Mouse (Mus musculus) left cerebral cortex, postnatal 4 days (tissue): ENCODE measurements around the gene Igf1r. TPM values are rescaled to one million over a fixed set of nuclear protein-coding genes. Genes with fewer than 3 reads are reported as not detected.
"Not testable (repeated sequence)": the region's sequence is repeated elsewhere in the genome, so short reads cannot be mapped to it uniquely, and the experiment has no call there.

Experiments
- DNase-seq: peaks from one replicate; pipeline ENCODE4 v3.0.0-alpha.2; 2022
- intact Hi-C: fragments of 180-260 bp; cut with DNase I; formaldehyde crosslinking; loops from one replicate; pipeline ENCODE4 v1.15.1; 2025
- total RNA-seq, 2 experiments: library from RNA; stranded (reverse); gene quantifications; 2 replicates each; pipeline ENCODE4 v1.2.3; 2021

Gene Igf1r
- total RNA-seq, 2 experiments from 2014 or later, result 64.2 to 70.0 TPM

DNA sequence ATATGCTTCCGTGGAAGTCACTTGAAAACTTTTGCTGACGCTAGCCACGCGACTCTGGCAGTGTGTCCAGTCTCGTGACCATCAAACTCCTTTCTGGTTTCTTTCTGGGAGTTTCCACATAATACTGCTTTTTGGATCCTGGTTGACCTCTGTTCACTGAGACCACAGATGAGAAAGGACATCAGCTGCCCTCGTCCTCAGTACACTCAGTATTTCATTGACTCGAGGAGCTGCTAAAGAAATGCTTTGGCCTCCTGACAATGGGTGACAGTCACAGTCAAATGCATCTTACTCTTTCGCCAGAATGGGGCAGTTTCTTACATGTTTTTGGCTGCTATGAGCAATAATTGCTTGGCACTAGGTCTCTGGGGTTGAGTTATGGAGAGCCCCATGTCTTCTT is 293.6 kb downstream of the Igf1r start:
- DNase-seq, result no peak
- intact Hi-C loops, result loop anchor here (10.0 kb wide), 1 partner anchor 99 kb away; no protein-coding TSS in a partner anchor

DNA sequence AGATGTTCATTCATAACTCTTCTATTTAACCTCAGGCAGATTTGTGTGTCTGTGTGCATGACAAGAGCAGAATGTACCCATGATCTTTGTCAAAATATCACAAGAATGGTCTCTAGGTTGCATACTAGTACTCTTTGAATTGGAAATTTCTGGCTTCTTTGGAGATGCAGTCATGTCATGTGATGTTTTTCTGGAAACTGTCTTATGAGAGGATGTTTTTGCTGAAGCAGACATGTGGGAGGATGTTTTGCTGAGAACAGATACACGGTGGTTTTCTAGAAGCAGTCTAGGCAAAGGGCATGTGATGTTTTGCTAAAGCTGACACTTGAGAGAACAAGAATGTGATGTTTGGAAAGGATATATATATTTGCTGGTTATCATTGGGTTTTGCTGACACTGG is 297.8 kb downstream of the Igf1r start:
- no peak for DNase-seq
- intact Hi-C loops, result no loop called here

DNA sequence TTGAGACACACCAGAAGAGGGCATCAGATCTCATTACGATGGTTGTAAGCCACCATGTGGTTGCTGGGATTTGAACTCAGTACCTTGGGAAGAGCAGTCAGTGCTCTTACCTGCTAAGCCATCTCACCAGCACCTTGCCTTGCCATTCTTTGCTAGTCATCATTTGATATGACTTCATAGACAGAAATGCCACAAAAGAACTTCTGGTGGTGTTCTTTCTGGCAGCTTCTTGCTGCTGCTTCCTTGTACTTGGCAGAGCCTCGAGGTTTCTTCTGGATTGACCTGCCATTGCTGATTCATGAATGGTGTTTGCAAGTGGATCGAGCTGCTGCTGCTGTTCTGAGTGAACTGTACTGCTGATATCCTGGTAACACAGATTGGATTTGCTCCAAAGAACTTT is 298.3 kb downstream of the Igf1r start:
- DNase-seq, result no peak
- intact Hi-C loops, result no loop called here

DNA sequence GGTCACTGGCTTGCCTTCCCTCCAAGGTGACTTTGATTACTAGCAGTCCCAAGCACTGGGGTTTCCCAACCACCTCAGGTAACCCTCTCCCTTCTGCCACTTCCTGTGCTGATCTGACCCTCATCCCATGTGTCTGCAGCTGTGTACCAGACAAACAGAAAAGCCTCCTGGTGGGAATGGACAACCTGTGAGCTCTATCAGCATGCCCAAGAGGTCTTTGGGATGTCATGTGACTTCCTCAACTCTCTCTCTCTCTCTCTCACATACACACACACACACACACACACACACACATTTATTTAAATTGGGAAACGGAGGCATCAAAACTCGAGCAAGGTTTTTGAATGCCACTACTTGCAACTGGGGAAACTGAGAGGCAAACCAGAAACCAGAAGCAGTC is 305.1 kb downstream of the Igf1r start:
- intact Hi-C loops, result no loop called here
- DNase-seq, result no peak

DNA sequence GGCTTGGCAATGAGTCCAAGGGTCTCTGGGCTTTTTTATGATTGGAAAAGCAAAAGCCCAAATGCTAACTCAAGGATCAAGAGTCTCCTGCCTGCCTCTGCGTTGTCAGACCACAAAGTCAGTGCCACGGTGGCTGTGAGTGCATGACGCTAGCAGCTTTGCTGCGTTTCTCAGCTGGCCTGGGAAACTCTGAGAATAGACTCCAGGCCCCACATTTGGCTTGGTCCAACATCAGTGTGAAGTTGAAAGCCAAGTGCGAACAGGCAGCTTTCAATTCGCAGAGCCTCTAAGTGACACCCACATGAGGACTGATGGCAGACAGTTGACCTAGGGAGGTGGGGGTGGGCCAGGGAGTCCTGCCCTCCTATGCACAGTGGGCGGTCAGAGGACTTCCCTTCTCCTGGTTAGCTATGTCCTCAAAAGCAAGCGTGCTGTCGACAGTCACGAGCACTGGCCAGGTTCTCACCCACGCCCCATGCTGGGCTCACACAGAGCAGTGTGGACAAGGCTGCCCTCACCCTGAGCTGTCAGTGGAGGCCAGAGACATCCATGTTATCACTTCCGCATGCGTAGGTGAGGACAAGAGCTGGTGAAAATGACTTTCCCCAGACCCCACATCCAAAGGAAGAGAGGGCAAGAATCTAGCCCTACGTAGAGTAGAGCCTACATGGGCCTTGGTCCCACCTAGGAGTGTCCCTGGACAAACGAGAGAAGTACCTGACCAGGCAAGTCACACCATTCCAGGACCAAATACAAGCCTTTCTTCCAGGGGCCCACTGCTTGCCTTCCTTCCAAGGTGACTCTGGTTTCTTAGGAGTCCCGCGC is 305.9 kb downstream of the Igf1r start:
- DNase-seq, result no peak
- intact Hi-C loops, result no loop called here

DNA sequence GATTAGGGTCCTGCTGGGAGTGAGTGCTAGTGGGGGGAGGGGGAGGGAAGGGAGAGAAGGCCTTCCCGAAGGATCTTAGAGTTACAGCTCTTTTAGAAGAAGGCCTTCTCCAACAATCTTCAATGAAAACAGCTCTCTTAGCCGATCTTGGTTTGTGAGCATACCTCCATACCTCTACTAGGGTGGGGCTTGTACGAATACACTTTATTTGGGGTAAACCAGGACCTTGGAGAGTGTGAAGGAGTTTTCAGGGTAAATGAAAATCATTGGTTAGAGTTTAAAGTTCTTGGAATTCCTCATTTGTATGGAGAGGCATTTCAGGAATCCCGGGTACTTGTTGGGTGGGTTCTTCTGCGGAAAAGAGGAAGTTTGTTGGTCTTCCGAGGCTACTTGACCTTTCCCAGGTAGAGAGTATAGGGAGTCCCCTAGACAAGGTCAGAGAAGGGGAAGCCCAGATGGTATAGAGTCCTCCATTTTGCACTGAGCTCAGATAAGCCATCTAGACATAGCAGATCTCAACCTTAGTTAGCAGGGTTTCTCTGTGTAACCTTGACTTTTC is 307.0 kb downstream of the Igf1r start:
- intact Hi-C loops, result no loop called here
- no peak for DNase-seq

DNA sequence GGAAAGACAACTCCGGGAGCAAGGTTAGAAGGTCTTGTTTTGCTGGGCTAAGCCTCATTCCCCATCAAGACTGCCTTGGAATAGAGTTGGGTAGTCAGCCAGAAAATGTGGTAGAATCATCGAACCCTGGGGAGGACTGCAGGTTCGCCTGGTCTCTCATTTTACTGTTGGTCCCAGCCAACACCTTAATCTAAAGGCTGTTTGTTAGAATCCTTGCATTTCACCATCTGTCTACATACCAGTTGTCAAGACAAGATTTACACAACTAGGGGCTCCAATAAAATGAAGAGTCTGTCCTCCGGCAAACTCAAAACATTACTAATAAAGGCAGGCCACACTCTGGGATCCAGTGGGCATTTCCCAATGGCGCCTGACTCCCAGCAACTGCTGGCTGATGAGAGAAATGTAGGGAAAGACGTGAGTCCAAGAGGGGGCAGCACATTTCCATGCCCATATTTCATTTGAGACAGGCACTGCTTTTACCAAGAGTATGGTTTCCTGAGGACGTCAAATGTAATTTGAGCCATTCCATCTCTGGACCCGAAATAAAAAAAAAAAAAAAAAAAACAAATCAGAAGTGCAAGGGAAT is 310.1 kb downstream of the Igf1r start:
- DNase-seq, result no peak
- intact Hi-C loops, result no loop called here

DNA sequence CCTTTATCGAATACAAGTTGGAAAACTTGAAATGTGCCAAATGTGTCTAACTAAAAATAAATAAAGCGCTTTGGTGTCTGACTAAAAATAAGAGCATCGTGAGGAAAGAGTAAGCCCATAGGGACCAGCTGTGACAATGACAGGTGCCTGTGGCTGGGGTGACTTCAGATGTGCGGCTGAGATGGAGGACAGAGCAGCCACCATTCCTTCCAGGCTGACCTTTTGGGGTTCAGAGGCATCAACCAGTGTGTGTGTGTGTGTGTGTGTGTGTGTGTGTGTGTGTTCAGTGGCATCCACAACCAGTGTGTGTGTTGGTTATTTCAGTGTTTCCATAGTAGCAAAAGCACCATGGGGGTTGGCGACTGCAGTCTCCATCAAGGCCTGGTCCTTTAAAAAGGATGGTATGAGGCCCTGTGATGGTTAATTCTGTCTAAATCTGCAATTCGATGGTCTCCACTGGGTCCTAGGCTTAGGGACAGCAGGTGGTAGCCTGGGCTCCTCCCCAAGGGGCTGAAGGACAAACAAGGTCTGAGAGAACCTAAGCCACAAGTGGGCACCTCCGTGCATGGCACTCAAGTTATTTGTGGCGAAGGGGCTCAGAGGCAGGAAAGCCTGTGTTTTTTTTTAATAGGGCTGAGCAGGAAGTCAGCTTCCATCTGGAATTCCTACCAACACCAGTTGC is 310.9 kb downstream of the Igf1r start:
- DNase-seq, result no peak

DNA sequence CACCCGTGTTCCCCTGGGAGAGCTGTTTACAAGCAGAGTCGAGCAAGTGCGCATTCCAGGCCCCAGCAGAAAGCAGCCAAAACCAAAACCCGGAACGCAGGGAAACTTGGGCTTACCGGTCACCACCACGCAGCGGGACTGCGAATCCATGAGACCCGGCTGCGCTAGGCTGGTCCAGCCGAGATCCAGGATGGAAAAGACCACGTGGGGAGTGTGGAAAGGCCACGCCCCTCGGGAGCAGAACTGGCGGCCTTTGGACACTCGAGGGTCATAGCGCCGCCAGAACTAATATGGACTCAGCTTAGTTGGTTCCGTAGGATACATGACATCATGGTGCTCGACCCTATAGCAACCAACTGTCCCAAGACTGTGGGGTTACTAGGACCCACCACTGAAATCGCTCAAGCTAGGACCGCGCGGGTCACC is 311.4 kb downstream of the Igf1r start, which contains the start of gene Pgpep1l:
Gene Pgpep1l (minus strand): TSS at position 206 of the 426 bp plus-strand sequence.
- DNase-seq, result peak; percentile 55
- intact Hi-C loops, result no loop called here

More for the DNA sequence above, 310.9 kb downstream of the Igf1r start:
- intact Hi-C loops, result no loop called here

DNA sequence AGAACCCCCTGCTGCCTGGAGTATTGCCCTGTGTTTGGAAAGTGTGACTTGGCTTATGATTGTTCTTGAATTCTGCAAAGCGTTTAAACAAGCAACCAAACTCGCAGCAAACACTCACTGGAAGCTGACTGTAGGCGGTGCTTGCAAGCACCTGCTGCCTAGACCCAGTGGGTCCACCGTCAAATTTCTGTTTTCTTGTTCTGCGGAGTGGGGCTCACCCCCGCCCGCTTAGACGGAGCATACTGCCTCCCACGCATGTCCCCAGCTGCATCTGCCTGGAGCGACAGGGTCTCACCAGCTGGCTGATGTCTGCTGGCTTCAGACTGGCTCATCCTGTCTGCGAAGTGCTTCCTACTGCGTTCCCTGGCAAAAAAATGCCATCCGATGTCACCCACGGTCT is 311.9 kb downstream of the Igf1r start:
- peak; percentile 84 for DNase-seq
- intact Hi-C loops, result no loop called here

DNA sequence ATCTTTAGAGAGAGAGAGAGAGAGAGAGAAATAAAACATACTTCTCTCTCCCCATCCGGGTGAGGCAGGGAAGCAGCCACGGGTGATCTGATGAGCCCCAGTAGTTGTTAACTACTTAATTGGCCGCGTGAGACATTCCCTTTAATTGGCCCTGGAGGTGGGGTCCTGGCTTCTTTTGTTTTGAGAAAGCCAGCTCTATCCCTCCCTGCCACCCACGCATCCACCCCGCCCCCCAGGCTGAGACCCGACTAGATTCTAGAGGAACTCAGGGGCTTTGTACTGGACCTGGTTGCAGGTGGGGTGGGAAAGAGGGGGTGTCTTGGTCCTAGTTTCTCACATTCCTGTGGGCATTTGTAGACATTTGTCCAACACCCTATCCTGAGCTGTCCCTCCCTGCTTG is 312.8 kb downstream of the Igf1r start:
- intact Hi-C loops, result no loop called here
- no peak for DNase-seq

DNA sequence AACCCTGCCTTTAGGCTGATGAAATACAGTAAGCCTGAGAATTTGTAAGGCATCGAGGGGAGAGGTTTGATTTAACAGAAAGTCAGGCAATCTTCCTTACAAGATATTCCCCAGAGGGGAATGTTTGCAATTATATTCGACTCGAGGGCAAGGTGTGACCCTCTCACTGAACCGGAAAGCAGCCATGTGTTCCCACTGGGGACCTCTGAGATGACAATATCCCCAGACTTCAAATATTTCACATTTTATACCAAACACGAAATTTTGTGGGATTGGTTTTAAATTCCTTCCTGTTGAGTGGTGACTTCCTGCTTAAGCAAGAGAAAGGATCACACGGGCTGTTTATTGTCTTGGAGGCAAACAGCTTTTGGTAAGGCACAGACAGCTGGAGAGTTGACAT is 314.1 kb downstream of the Igf1r start:
- intact Hi-C loops, result no loop called here
- no peak for DNase-seq

DNA sequence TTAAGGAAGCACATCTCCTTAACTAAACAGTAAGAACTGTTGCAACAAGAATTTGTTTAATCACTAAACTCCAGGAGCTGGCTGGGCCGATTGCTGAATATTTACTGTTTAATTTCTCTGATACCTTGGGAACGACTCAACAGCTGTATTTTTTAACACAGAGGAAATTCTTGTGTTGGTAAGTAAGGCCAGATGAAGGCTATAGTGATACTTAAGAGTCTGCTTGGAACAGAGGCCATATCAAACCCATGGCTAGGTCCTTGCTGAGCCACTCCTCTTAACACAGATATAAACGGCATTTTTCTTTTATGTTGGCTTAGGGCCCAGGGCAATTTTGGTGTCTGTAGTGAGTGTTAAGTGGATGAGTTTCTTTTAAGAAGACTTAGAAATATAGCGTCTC is 317.9 kb downstream of the Igf1r start:
- no peak for DNase-seq
- intact Hi-C loops, result no loop called here

DNA sequence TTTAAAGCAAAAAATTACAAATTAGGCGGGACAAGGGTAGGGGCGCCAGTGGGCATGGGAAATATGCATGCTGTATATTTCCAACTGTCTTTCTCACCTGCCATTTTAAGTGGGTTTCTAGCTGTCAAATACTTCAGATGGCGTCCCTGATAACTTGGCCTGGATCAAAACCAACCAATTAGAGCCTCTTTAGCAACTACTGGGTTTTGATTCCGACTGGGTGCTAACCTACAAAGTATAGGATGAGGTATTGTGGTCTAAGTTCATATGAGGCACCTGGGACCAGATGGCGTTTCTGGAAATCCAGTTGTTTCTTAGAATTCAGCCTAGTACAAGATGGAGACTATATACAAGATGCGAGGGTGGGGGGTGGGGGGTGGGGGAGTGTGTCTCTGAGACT is 319.2 kb downstream of the Igf1r start:
- intact Hi-C loops, result no loop called here
- no peak for DNase-seq

DNA sequence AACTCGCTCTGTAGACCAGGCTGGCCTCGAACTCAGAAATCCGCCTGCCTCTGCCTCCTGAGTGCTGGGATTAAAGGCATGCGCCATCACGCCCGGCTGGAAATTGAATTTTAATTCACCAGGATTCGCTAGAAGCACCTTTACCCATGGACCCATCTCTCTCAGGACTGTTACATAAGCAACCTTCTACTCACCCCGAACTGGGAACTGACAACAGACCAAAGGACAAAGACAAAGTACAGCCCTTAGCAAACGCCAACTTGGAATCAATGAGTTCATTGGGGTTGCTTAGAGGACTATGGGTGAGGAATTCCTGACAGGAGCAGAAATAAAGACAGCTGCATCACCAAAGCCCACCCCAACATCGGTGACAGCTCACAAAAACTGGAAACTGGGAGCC is 320.0 kb downstream of the Igf1r start:
- no peak for DNase-seq
- intact Hi-C loops, result no loop called here

DNA sequence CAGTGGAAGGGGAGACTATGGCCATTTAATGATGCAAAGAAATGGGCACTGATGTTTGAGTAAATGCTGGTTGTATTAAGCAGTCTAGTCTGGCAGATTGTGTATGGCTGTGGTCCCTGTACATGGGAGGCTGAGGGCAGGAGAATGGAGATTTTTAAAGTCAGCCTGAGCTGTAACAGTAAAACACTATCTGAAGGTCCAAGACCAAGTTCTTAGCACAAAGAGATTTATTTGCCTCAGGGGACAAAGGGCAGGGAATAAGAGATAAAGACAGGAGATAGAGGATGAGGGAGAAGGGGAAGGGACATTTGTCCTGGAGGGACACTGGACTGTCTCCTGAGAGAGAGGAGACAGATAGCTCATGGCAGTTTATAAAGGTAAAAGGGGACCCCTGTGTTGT is 320.9 kb downstream of the Igf1r start, which contains the start of gene Fam169b:
Gene Fam169b (plus strand): TSS at position 325 of the 400 bp plus-strand sequence.
- DNase-seq, result no peak
- intact Hi-C loops, result no loop called here

DNA sequence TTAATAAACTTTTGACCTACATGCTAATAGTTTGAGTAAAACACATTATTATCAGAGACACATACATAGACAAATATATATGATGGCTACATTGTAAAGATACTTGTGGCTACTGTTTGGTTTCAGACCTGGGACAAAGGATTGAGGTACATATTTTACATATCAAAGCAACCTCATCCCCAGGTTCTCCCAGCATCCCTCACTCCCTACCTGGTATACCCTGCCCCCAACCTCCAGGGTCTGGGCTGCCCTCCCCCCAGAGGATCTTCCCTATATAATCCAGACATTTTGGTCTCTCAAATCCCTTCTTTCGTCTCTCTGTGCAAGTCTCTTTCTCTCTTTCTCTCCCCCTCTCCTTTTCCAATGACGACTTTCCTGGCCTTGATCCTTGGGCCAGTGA is 321.6 kb downstream of the Igf1r start:
- intact Hi-C loops, result no loop called here
- DNase-seq, result no peak

DNA sequence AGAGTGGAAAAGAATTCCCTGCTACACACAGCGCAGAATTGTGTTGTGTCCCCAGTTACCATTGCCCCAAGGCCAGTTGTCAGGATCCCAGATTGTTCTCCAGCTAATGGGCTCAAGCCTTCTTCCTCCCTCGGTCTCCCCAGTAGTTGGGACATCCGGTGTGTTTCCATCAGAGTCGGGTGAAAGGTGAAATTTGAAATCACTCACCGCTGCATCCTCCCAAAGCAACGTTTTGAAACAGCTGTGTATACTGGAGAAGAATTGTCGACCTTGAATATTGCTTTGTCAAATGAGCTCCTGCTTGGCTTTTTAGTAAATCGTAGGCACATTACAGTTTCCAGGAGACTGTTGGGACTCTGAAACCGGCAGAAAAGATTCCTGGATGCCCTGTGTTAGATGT is 322.3 kb downstream of the Igf1r start:
- intact Hi-C loops, result no loop called here
- DNase-seq, result no peak

DNA sequence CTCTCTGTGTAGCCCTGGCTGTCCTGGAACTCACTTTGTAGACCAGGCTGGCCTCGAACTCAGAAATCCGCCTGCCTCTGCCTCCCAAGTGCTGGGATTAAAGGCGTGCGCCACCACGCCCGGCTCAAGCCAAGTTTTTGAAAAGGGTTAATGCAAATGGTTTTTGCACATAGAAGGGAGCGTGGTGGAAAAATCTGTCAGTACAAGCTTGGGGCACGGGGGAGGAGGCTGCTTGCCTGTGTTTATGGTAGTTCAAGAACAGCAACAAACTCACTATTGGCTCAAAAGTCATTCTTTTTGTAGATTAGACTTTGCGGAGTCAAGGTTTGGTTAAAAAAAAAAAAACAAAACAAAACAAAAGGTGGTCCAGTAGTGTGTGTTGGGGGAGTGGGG is 322.8 kb downstream of the Igf1r start:
- intact Hi-C loops, DNase-seq: not testable (repeated sequence)

DNA sequence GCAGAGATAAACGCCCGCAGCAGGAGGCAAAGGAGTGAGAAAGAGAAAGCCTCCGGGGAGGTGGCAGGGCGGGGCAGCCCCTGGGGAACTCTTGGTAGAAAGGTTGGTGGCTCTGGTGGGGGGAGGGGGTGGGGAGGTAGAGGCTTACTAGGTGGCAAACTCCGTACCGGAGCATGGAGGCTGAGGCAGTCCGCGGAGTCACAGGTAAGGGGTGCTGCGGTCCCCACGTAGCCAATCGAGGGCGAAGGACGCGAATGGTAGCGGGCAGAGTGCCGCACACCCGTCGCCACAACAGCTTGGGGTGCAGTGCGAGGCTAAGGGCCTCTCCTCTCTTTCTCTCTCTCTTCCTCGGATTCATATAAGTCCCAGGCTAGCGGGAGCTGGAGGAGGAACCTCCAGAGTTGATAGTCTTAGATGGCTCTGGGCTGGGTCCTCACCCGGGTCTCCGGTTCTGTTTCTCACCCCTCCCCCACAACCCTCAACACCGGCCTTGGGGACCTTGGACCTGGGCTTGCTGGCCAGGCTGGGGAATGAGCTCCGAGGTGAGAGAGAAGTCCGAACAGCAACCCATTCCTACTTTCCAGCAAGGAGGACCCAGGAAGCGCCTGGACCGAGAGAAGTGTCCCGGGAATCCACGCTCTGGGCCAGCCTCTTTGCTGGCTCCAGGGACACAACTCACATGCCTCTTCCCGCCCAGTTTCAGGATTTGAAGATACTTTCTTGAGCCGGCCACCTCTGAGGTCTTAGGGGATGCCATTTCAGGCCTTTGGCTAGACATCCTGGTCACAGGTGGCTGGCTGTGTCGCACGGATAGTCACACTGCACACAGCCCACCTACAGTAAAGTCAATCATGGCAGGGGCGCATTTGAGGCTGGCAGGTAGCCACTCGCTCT is 323.5 kb downstream of the Igf1r start:
- intact Hi-C loops, result no loop called here
- no peak for DNase-seq
